Mouse (Mus musculus): ENCODE results near the gene Ip6k3. TPM values are rescaled to one million over a fixed set of nuclear protein-coding genes. Genes with fewer than 3 reads are reported as not detected.
A peak's percentile ranks its signal among the peaks of the same experiment; 100 is the strongest.

Gene Ip6k3
- polyA plus RNA-seq, 1 experiment: 29.7 TPM

- TF ChIP-seq MYOG (IDR thresholded peaks at IDR 0.05; ENCODE audit: control insufficient read depth in 1 of 3, insufficient read depth in 1 of 3, insufficient read length in 2 of 3, low read depth in 2 of 3) (no peak), MAX (IDR thresholded peaks at IDR 0.05; ENCODE audit: low read depth) (no peak), E2F4 (IDR thresholded peaks at IDR 0.05; ENCODE audit: insufficient read depth) (no peak), TCF3 (IDR thresholded peaks at IDR 0.05; ENCODE audit: insufficient read length, low read depth) (no peak), TCF12 (IDR thresholded peaks at IDR 0.05; ENCODE audit: insufficient read depth, poor library complexity, severe bottlenecking) (no peak), SRF (IDR thresholded peaks at IDR 0.05; ENCODE audit: control insufficient read depth, insufficient read length, low read depth) (no peak), MYOD1 (IDR thresholded peaks at IDR 0.05; ENCODE audit: control insufficient read depth in 1 of 3, insufficient read length in 2 of 3, low read depth in 2 of 3) (no peak), REST (IDR thresholded peaks at IDR 0.05; ENCODE audit: insufficient read depth, insufficient read length) (no peak), USF1 (IDR thresholded peaks at IDR 0.05; ENCODE audit: low read depth) (no peak), CEBPB (IDR thresholded peaks at IDR 0.05; ENCODE audit: insufficient read depth, poor library complexity, severe bottlenecking) (no peak), POLR2AphosphoS2 (IDR thresholded peaks at IDR 0.05; ENCODE audit: insufficient read length, low read depth) (no peak), POLR2A (IDR thresholded peaks at IDR 0.05; ENCODE audit: insufficient read length, low read depth) (no peak)
- Histone ChIP-seq H3K36me3 (ENCODE audit: control insufficient read depth, insufficient read depth) (no peaks in the 10 kb centered on the region), H3K4me3 (no peak overlapping the region), H3ac (ENCODE audit: control insufficient read depth, insufficient read length) (no peak overlapping the region), H3K27me3 (ENCODE audit: control insufficient read depth, insufficient read depth, insufficient read length) (no peaks in the 10 kb centered on the region), H3K4me2 (ENCODE audit: low read depth) (no peak overlapping the region), H3K79me2 (ENCODE audit: control insufficient read depth, insufficient read depth) (no peaks in the 10 kb centered on the region)
Measured at GRCm38 (mm10) chr17:27183667-27184292, 16.2 kb upstream of the Ip6k3 start.

- Histone ChIP-seq H3K36me3 (ENCODE audit: control insufficient read depth, insufficient read depth) (no peaks in the 10 kb centered on the region), H3K4me3 (no peak overlapping the region), H3K27me3 (ENCODE audit: control insufficient read depth, insufficient read depth, insufficient read length) (no peaks in the 10 kb centered on the region), H3K4me2 (ENCODE audit: low read depth) (no peak overlapping the region), H3K79me2 (ENCODE audit: control insufficient read depth, insufficient read depth) (no peaks in the 10 kb centered on the region), H3ac (ENCODE audit: control insufficient read depth, insufficient read length) (no peak overlapping the region)
- TF ChIP-seq MAX (IDR thresholded peaks at IDR 0.05; ENCODE audit: low read depth) (no peak), REST (IDR thresholded peaks at IDR 0.05; ENCODE audit: insufficient read depth, insufficient read length) (no peak), CEBPB (IDR thresholded peaks at IDR 0.05; ENCODE audit: insufficient read depth, poor library complexity, severe bottlenecking) (no peak)
Measured at GRCm38 (mm10) chr17:27182401-27182800, 14.8 kb upstream of the Ip6k3 start.

- H3K4me3 ChIP-seq: no peak overlapping the region
- no peaks in the 10 kb centered on the region for H3K27me3 ChIP-seq (ENCODE audit: control insufficient read depth, insufficient read depth, insufficient read length)
- TF ChIP-seq TCF3 (IDR thresholded peaks at IDR 0.05; ENCODE audit: insufficient read length, low read depth): no peak
- peak in 1 of 3 experiments; percentile 50 for TF ChIP-seq MYOG (IDR thresholded peaks at IDR 0.05; ENCODE audit: control insufficient read depth in 1 of 3, insufficient read depth in 1 of 3, insufficient read length in 2 of 3, low read depth in 2 of 3)
- TF ChIP-seq E2F4 (IDR thresholded peaks at IDR 0.05; ENCODE audit: insufficient read depth): no peak
- H3K79me2 ChIP-seq (ENCODE audit: control insufficient read depth, insufficient read depth): no peaks in the 10 kb centered on the region
- no peak overlapping the region for H3ac ChIP-seq (ENCODE audit: control insufficient read depth, insufficient read length)
- no peaks in the 10 kb centered on the region for H3K36me3 ChIP-seq (ENCODE audit: control insufficient read depth, insufficient read depth)
- peak overlapping the region; percentile 29 for H3K4me2 ChIP-seq (ENCODE audit: low read depth)
Measured at GRCm38 (mm10) chr17:27181666-27182065, 14.1 kb upstream of the Ip6k3 start.

GRCm38 (mm10) chr17:27179681-27180280, 12.2 kb upstream of the Ip6k3 start:
- TF ChIP-seq REST (IDR thresholded peaks at IDR 0.05; ENCODE audit: insufficient read depth, insufficient read length) (no peak), MAX (IDR thresholded peaks at IDR 0.05; ENCODE audit: low read depth) (no peak), TCF12 (IDR thresholded peaks at IDR 0.05; ENCODE audit: insufficient read depth, poor library complexity, severe bottlenecking) (no peak), TCF3 (IDR thresholded peaks at IDR 0.05; ENCODE audit: insufficient read length, low read depth) (no peak), SRF (IDR thresholded peaks at IDR 0.05; ENCODE audit: control insufficient read depth, insufficient read length, low read depth) (no peak), E2F4 (IDR thresholded peaks at IDR 0.05; ENCODE audit: insufficient read depth) (no peak), POLR2AphosphoS2 (IDR thresholded peaks at IDR 0.05; ENCODE audit: insufficient read length, low read depth) (no peak), CEBPB (IDR thresholded peaks at IDR 0.05; ENCODE audit: insufficient read depth, poor library complexity, severe bottlenecking) (no peak), POLR2A (IDR thresholded peaks at IDR 0.05; ENCODE audit: insufficient read length, low read depth) (no peak), MYOD1 (IDR thresholded peaks at IDR 0.05; ENCODE audit: control insufficient read depth in 1 of 3, insufficient read length in 2 of 3, low read depth in 2 of 3) (no peak), USF1 (IDR thresholded peaks at IDR 0.05; ENCODE audit: low read depth) (no peak)
- Histone ChIP-seq H3K4me2 (ENCODE audit: low read depth) (no peak overlapping the region), H3ac (ENCODE audit: control insufficient read depth, insufficient read length) (no peak overlapping the region), H3K27me3 (ENCODE audit: control insufficient read depth, insufficient read depth, insufficient read length) (no peaks in the 10 kb centered on the region), H3K36me3 (ENCODE audit: control insufficient read depth, insufficient read depth) (no peaks in the 10 kb centered on the region), H3K4me3 (no peak overlapping the region), H3K79me2 (ENCODE audit: control insufficient read depth, insufficient read depth) (no peaks in the 10 kb centered on the region)

- no peak for TF ChIP-seq POLR2A (IDR thresholded peaks at IDR 0.05; ENCODE audit: insufficient read length, low read depth)
- no peak for TF ChIP-seq CEBPB (IDR thresholded peaks at IDR 0.05; ENCODE audit: insufficient read depth, poor library complexity, severe bottlenecking)
- no peak overlapping the region for H3K4me3 ChIP-seq
Measured at GRCm38 (mm10) chr17:27178427-27179177, 11.0 kb upstream of the Ip6k3 start.

More at GRCm38 (mm10) chr17:27178427-27179177, 11.0 kb upstream of the Ip6k3 start:
- Histone ChIP-seq H3K27me3 (ENCODE audit: control insufficient read depth, insufficient read depth, insufficient read length) (no peaks in the 10 kb centered on the region), H3K79me2 (ENCODE audit: control insufficient read depth, insufficient read depth) (no peaks in the 10 kb centered on the region), H3K36me3 (ENCODE audit: control insufficient read depth, insufficient read depth) (no peaks in the 10 kb centered on the region), H3ac (ENCODE audit: control insufficient read depth, insufficient read length) (no peak overlapping the region), H3K4me2 (ENCODE audit: low read depth) (no peak overlapping the region)

All from myocyte (in vitro differentiated cells).